Mouse (Mus musculus) lung, postnatal 10 days (tissue): ENCODE data around the gene Ganc.

Experiments used
- DNase-seq: peaks from one replicate; pipeline ENCODE4 v3.0.0; 2021

Ganc gene

GRCm38 (mm10) chr2:120452600-120452999, 48.9 kb downstream of the Ganc start:
- no peak for DNase-seq

GRCm38 (mm10) chr2:120454987-120455386, 51.3 kb downstream of the Ganc start:
- DNase-seq, result no peak

GRCm38 (mm10) chr2:120455719-120456118, 52.0 kb downstream of the Ganc start, which contains the start of gene Capn3:
Gene Capn3 (plus strand): TSS chr2:120456019.
- no peak for DNase-seq

- DNase-seq, result no peak
Measured at GRCm38 (mm10) chr2:120460216-120460615, 56.5 kb downstream of the Ganc start.

- no peak for DNase-seq
Measured at GRCm38 (mm10) chr2:120463328-120463727, 59.6 kb downstream of the Ganc start.

DNA sequence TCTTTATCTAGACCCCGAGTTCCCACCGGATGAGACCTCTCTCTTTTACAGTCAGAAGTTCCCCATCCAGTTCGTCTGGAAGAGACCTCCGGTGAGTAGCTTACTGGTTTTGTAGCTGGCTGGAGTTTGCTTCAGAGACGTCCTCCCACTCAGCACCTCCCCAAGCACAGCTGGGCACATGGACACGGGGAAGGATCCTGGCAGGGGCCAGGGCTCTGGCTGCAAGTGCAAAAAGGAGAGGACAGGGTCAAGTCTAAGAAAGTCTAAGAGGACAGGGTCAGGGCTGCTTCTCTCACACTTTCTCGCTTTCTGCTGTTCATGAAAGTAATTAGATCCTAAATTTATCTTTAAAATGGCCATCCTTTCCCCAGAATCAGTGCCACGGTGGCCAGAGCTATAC, 60.4 kb downstream of the Ganc start:
- DNase-seq, result peak; percentile 23

GRCm38 (mm10) chr2:120464732-120465396, 61.2 kb downstream of the Ganc start:
- DNase-seq, result peak; percentile 25

DNA sequence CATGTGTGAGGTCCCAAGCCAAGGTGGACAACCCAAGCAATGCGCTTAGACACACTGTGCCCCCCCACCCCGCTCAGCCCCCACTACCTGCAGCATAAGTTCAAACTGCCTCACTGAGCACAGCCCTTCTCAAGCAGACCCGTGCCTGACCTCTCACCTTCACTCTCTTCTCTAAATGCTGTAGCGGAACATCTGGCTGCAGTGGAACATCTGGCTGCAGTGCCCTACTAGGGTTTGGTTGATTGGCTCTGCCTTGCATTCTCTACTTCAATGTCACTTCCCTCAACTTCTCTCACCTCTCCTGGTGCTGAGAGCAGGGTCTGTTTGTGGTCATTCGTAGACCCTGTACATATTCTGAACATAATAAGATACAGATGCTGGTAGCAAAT, 61.7 kb downstream of the Ganc start:
- no peak for DNase-seq

- no peak for DNase-seq
Measured at GRCm38 (mm10) chr2:120468011-120468410, 64.3 kb downstream of the Ganc start.

GRCm38 (mm10) chr2:120469220-120469619, 65.5 kb downstream of the Ganc start:
- DNase-seq, result no peak

DNA sequence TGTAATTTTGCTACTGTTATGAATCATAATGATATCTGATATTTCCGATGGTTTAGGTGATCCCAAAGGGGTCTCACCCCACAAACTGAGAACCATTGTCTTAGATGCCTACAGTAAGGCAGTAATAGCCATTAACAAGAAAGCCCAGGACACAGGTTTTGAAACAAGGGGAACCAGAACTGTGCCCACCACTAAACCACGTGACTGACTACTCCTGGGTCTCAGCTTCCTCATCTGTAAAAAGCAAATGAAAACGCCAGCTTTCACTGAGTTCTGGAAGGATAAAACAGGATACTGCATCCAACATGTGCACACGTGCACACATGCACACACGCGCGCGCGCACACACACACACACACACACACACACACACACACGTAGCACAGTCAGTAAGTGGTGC, 66.0 kb downstream of the Ganc start:
- DNase-seq, result no peak

GRCm38 (mm10) chr2:120470856-120471255, 67.2 kb downstream of the Ganc start:
- DNase-seq, result no peak

GRCm38 (mm10) chr2:120476277-120477087, 72.8 kb downstream of the Ganc start:
- DNase-seq, result no peak

- DNase-seq, result peak; percentile 84
Measured at GRCm38 (mm10) chr2:120478600-120478999, 74.9 kb downstream of the Ganc start.

DNA sequence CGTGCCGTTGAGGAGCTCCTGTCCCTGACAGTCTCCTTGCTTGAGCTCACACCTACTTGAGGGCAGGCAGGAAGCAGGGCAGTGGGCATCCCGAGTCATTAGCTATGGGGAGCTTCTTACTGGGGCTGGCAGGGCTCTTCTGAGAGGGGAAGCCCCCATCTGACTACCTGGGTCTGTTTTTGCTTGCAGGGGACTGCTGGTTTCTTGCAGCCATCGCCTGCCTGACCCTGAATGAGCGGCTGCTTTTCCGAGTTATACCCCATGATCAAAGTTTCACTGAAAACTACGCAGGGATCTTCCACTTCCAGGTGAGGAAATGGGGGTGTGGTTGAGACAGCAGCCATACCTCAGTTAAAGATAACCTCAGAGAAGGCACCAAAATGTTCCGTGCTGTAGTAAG, 78.2 kb downstream of the Ganc start:
- no peak for DNase-seq

DNA sequence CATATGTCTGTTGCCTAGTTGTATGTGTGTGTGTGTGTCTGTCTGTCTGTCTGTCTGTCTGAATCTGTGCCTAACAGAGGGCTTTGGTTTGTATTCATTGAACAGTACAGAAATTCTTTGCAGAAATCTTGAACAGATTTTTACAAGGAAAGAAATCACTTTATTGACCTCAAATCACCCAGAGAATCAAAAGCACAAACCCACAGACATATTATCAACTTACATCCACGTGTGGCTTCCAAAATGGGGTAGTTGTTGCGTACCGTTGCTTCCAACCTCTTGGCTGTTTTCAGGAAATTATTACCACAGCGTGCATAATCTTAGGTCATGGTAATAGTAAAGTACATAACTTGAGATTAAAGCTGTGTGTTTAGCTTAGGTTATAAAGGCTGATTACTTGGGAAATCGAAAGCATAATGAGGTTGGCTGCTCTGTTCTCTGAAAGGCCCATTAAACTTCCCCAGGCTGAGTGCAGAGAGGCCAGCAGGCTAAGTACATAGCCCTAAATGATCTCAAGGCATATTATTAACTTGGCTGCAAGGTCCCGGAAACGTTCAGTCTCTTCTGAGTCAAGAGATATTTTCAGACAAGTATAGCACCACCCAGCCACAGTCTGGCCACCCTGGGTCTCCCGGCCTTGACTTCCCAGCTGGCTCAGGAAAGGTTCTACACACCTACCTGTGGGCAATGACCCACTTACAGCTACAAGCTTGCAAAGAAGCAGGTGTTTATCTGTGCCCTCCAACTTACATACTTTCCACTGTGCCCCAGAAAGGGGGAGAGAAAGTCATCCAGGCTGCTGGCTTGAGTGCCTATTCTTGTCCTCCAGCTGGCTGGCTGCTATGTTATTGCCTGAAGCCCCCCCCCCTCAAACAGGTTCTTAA, 79.1 kb downstream of the Ganc start:
- no peak for DNase-seq

- no peak for DNase-seq
Measured at GRCm38 (mm10) chr2:120484241-120484640, 80.5 kb downstream of the Ganc start.

DNA sequence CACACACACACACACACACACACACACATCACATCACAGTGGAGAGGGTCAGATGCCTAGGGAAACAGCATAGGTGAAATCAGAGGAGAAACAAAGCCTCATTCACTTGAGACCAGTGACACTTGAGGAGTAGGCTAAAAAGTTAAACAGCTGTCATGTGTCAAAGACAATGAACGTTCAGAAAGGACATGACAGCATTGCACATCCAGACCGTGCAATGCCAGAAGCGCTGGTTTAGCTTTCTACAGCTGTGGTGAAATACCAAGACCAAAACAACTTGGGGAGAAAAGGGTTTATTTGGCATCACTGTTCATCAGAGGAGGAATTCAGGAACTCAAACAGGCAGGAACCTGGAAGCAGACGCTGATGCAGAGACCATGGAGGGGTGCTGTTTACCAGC, 89.6 kb downstream of the Ganc start:
- DNase-seq, result peak; percentile 13

- DNase-seq, result no peak
Measured at GRCm38 (mm10) chr2:120496511-120496910, 92.8 kb downstream of the Ganc start.

GRCm38 (mm10) chr2:120499971-120500471, 96.3 kb downstream of the Ganc start:
- peak; percentile 18 for DNase-seq

DNA sequence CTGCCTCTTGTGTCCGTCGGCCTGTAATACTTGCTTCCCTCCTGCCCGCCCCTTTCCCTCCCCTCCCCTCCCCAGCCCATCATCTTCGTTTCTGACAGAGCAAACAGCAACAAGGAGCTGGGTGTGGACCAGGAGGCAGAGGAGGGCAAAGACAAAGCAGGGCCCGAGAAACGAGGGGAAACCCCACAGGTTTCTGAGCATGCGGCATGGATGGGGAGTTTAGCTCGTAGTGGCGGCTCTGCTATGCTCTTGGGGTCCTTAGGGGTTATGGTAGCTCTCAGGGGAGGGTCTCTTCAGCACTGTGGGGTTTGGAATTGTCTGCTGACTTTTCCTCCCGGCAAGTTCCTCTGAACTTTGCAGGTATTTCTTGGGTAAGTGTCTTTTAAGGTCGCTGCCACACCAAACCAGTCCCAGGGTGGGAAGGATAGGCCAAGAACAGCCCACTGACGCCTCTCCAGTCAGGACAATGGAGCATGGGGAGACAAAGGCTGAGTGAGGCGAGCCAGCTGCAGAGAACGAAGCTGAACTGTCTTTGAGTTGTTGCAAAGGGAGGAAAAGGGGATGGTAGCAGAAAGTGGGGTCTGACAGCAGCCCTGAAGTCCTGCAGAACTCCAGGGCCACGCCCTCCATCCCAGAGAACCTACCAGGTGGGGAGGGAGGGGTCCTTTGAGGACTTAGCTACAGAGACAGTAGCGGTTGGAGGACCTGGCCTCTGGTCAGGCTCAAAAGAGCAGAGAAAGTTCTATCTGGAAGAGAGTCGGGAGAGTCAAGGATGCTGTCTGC, 97.6 kb downstream of the Ganc start:
- DNase-seq, result no peak

- DNase-seq, result no peak
Measured at GRCm38 (mm10) chr2:120501931-120502604, 98.4 kb downstream of the Ganc start.
